Mouse (Mus musculus): ENCODE data around the gene Itga1. TPM values are rescaled to one million over a fixed set of nuclear protein-coding genes. Genes with fewer than 3 reads are reported as not detected.

Gene Itga1
- polyA plus RNA-seq, 1 experiment from 2014 or later, result 4.8 TPM

Other genes starting within 250 kb of the Itga1 start
- 1.3 and 1.4 TPM in 2 replicates for gene Itga2, start 169.9 kb downstream of the Itga1 start, polyA plus RNA-seq (2016; fragmentation: Nextera tagmentation; extraction: Ambion mirVana)
- 3.6 and 4.4 TPM in 2 replicates for gene Pelo, start 11.8 kb downstream of the Itga1 start, polyA plus RNA-seq (2016; fragmentation: Nextera tagmentation; extraction: Ambion mirVana)
- 1.6 and 3.6 TPM in 2 replicates for gene Gm49395, start within 50 bp of the Itga1 start, polyA plus RNA-seq (2016; fragmentation: Nextera tagmentation; extraction: Ambion mirVana)